ENCODE assay signal across 8 mouse cellular contexts in genomic region chr1:71652551-71653399, GRCm38 (mm10). TPM values are rescaled to one million over a fixed set of nuclear protein-coding genes. Genes with fewer than 3 reads are reported as not detected.
A peak's percentile ranks its signal among the peaks of the same experiment; 100 is the strongest.
DNase-seq lines count a peak whose midpoint lies in the region; ATAC-seq and TF ChIP-seq lines count a peak whose summit lies in the region.

Fn1 (minus strand) TSS chr1:71653200.

- peak within 1 kb of the TSS; percentile 83 for H3K27ac ChIP-seq in forebrain, embryonic 13.5 days
- peak within 1 kb of the TSS; percentile 88 for H3K27ac ChIP-seq in heart, embryonic 16.5 days (ENCODE audit: low read length)
- H3K27ac ChIP-seq in liver, embryonic 15.5 days (replicated peaks) = peak within 1 kb of the TSS; percentile 74
- peak within 1 kb of the TSS; percentile 79 for H3K27ac ChIP-seq in neural tube, embryonic 11.5 days (ENCODE audit: low read depth, low read length)

- H3K4me2 ChIP-seq in forebrain, embryonic 13.5 days = peak within 1 kb of the TSS; percentile 84
- H3K4me2 ChIP-seq in heart, embryonic 16.5 days (ENCODE audit: low read depth, low read length) = peak within 1 kb of the TSS; percentile 95
- peak within 1 kb of the TSS; percentile 68 for H3K4me2 ChIP-seq in liver, embryonic 15.5 days
- H3K4me2 ChIP-seq in neural tube, embryonic 11.5 days (ENCODE audit: low read depth) = peak within 1 kb of the TSS; percentile 80

- H3K9ac ChIP-seq in forebrain, embryonic 13.5 days = peak within 1 kb of the TSS; percentile 77
- peak within 1 kb of the TSS; percentile 78 for H3K9ac ChIP-seq in heart, embryonic 16.5 days (ENCODE audit: low read length)
- H3K9ac ChIP-seq in liver, embryonic 15.5 days = peak within 1 kb of the TSS; percentile 40
- H3K9ac ChIP-seq in neural tube, embryonic 11.5 days (ENCODE audit: low read length) = peak within 1 kb of the TSS; percentile 83

- H3K27me3 ChIP-seq in forebrain, embryonic 13.5 days = no peaks in the 10 kb centered on the region
- no peaks in the 10 kb centered on the region for H3K27me3 ChIP-seq in heart, embryonic 16.5 days (ENCODE audit: control insufficient read depth, insufficient read depth, low read length)
- H3K27me3 ChIP-seq in liver, embryonic 15.5 days = peaks cover 42% of the 10 kb centered on the region
- H3K27me3 ChIP-seq in neural tube, embryonic 11.5 days (ENCODE audit: control insufficient read depth, insufficient read depth, low read length) = no peaks in the 10 kb centered on the region

- peaks cover 6% of the 10 kb centered on the region for H3K36me3 ChIP-seq in forebrain, embryonic 13.5 days (ENCODE audit: poor library complexity, severe bottlenecking)
- H3K36me3 ChIP-seq in heart, embryonic 16.5 days (ENCODE audit: control insufficient read depth, insufficient read depth) = 0 out of 2 replicates have a peak, but pooled peaks cover 2% of the 10 kb centered on the region
- no peaks in the 10 kb centered on the region; the same call in 1 of the 2 replicates for H3K36me3 ChIP-seq in liver, embryonic 15.5 days (replicated peaks)
- peaks cover 6% of the 10 kb centered on the region; the same call in 1 of the 2 replicates for H3K36me3 ChIP-seq in neural tube, embryonic 11.5 days (ENCODE audit: control insufficient read depth, insufficient read depth, low read length)

- DNase-seq in 3T3-L1 (ENCODE audit: low read depth, low spot score) = peak; percentile 95
- DNase-seq in brain, embryonic 14.5 days (ENCODE audit: low read depth) = peak; percentile 94
- DNase-seq in kidney, postnatal 25 days = peak; percentile 86 to 87
- peak; percentile 95 for DNase-seq in neural tube, embryonic 11.5 days (ENCODE audit: low spot score)
- DNase-seq in testis, postnatal 10 days (ENCODE audit: low spot score) = peak; percentile 94

- peak; percentile 96 for ATAC-seq in forebrain, embryonic 13.5 days
- ATAC-seq in heart, embryonic 16.5 days (replicated peaks; ENCODE audit: extremely low read depth, insufficient read depth, low FRiP score) = peak; percentile 94
- peak; percentile 83 for ATAC-seq in liver, embryonic 15.5 days (ENCODE audit: insufficient read depth)
- peak; percentile 96 for ATAC-seq in neural tube, embryonic 11.5 days (ENCODE audit: insufficient read depth, low FRiP score, low TSS enrichment)

- no peak for TF ChIP-seq CTCF in brain, embryonic 14.5 days (IDR thresholded peaks at IDR 0.05; ENCODE audit: borderline replicate concordance, extremely low read depth, insufficient read depth, insufficient read length)

- peak within 1 kb of the TSS; percentile 60 for H3K4me3 ChIP-seq in forebrain, embryonic 13.5 days
- peak within 1 kb of the TSS; percentile 71 for H3K4me3 ChIP-seq in heart, embryonic 16.5 days (ENCODE audit: low read length)
- H3K4me3 ChIP-seq in liver, embryonic 15.5 days (replicated peaks) = peak within 1 kb of the TSS; percentile 62
- H3K4me3 ChIP-seq in neural tube, embryonic 11.5 days (ENCODE audit: low read depth, low read length) = peak within 1 kb of the TSS; percentile 70

- no peaks in the 10 kb centered on the region for H3K9me3 ChIP-seq in forebrain, embryonic 13.5 days (replicated peaks)
- H3K9me3 ChIP-seq in heart, embryonic 16.5 days (replicated peaks; ENCODE audit: control insufficient read depth, low read length) = no peaks in the 10 kb centered on the region
- no peaks in the 10 kb centered on the region for H3K9me3 ChIP-seq in liver, embryonic 15.5 days (replicated peaks)
- no peaks in the 10 kb centered on the region for H3K9me3 ChIP-seq in neural tube, embryonic 11.5 days (ENCODE audit: control insufficient read depth, low read length)

- peaks cover 22% of the 10 kb centered on the region for H3K4me1 ChIP-seq in forebrain, embryonic 13.5 days
- peaks cover 5% of the 10 kb centered on the region; the same call in 1 of the 2 replicates for H3K4me1 ChIP-seq in heart, embryonic 16.5 days (ENCODE audit: control insufficient read depth, insufficient read depth, low read length)
- H3K4me1 ChIP-seq in liver, embryonic 15.5 days (replicated peaks) = peaks cover 7% of the 10 kb centered on the region
- H3K4me1 ChIP-seq in neural tube, embryonic 11.5 days (ENCODE audit: control insufficient read depth, insufficient read depth, low read length) = no peaks in the 10 kb centered on the region; the same call in 1 of the 2 replicates

- under 1% methylated on average over 61 of the region's 63 CpGs for WGBS in forebrain, embryonic 13.5 days
- under 1% methylated on average over 62 of the region's 63 CpGs for WGBS in heart, embryonic 16.5 days
- under 1% methylated on average over 49 of the region's 63 CpGs for WGBS in liver, embryonic 15.5 days (ENCODE audit: insufficient replicate concordance)
- under 1% methylated on average over 62 of the region's 63 CpGs for WGBS in neural tube, embryonic 11.5 days

- 0 out of 2 replicates have a peak, but pooled peaks have one; percentile 19 for TF ChIP-seq POLR2A in brain, embryonic 14.5 days (IDR thresholded peaks at IDR 0.05; ENCODE audit: borderline replicate concordance, extremely low read depth, insufficient read depth, insufficient read length, poor library complexity, severe bottlenecking)

RNA-seq across cellular contexts. Expression of gene Fn1, which starts in this region (rescaled TPM):
- 72.1 and 113 TPM in 2 replicates for polyA plus RNA-seq in brain, embryonic 14.5 days (2012; rRNA removed)
- polyA plus RNA-seq in forebrain, embryonic 13.5 days (2015; fragmentation: Nextera tagmentation; extraction: Ambion mirVana) = 31.2 and 38.3 TPM in 2 replicates
- 158 and 177 TPM in 2 replicates for polyA plus RNA-seq in heart, embryonic 16.5 days (2015; fragmentation: Nextera tagmentation; extraction: Ambion mirVana)
- polyA plus RNA-seq in liver, embryonic 15.5 days (2015; fragmentation: Nextera tagmentation; extraction: Ambion mirVana) = 125 and 154 TPM in 2 replicates
- 88.1 and 92.1 TPM in 2 replicates for polyA plus RNA-seq in neural tube, embryonic 11.5 days (2014; fragmentation: Nextera tagmentation; extraction: Ambion mirVana)

Comparison
In these comparisons a context has a peak if more than half of its experiments do, and no peak if none do; other contexts are left out.
1. Peak in every context shown above with its lines: DNase-seq, ATAC-seq, H3K4me3 ChIP-seq and H3K27ac ChIP-seq.